Mouse (Mus musculus) liver, adult 2 months (tissue): ENCODE results near the gene Rnf223.

Experiments used
- CTCF ChIP-seq: fragments of 200-500 bp; IDR thresholded peaks from 2 replicates; pipeline ENCODE4 v1.5.1; 2011; ENCODE audit warnings: low read depth, low read length, control low read depth
- POLR2A ChIP-seq: fragments of 200-500 bp; IDR thresholded peaks from 2 replicates; pipeline ENCODE4 v1.6.1; 2011; ENCODE audit warnings: low read length, control low read depth; ENCODE audit not compliant: insufficient read depth; ENCODE audit errors: extremely low read depth

- TF ChIP-seq CTCF: no peak
- TF ChIP-seq POLR2A: no peak
Measured at GRCm38 (mm10) chr4:156133943-156134605, 3.8 kb downstream of the Rnf223 start.
